Mouse (Mus musculus) spleen, adult 2 months (tissue): ENCODE data around the gene Jpt1.
"Not testable (repeated sequence)": the region's sequence is repeated elsewhere in the genome, so short reads cannot be mapped to it uniquely, and the experiment has no call there.

Experiments used
- CTCF ChIP-seq: fragments of 200-500 bp; IDR thresholded peaks from 2 replicates; pipeline ENCODE4 v1.5.1; 2011; ENCODE audit warnings: mild to moderate bottlenecking, inconsistent platforms; ENCODE audit not compliant: insufficient read depth, insufficient read length, insufficient replicate concordance; ENCODE audit errors: extremely low read depth
- POLR2A ChIP-seq: fragments of 200-500 bp; IDR thresholded peaks from 2 replicates; pipeline ENCODE4 v1.6.1; 2011; ENCODE audit warnings: low read depth, low read length, inconsistent platforms

DNA sequence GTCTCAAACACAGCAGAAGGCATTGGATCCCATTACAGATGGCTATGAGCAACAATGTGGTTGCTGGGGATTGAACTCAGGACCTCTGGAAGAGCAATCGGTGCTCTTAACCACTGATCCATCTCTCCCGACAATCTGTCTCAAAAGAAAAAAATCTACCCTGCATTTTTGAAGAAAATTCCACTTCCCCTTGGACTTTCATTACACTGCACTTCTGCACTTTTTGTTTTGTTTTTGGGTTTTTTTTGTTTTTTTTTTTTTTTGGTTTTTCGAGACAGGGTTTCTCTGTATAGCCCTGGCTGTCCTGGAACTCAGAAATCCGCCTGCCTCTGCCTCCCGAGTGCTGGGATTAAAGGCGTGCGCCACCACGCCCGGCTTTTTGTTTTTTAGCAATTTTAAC is 17.6 kb downstream of the Jpt1 start:
- TF ChIP-seq POLR2A, CTCF: not testable (repeated sequence)
